Mouse (Mus musculus) heart, embryonic 11.5 days (tissue): ENCODE measurements at regions not wholly inside any gene's neighbourhood (a gene's known extent, or its start where the extent isn't known, plus 50 kb on each side); places are given as distances from the start of the nearest gene placed in this dataset.

Source experiments
- ATAC-seq: fragments of 200-750 bp; cut with Nextera tagmentation; replicated peaks from 2 replicates; pipeline ENCODE4 v1.8.0; 2017; ENCODE audit warnings: moderate library complexity; ENCODE audit not compliant: insufficient number of reproducible peaks, low FRiP score, low TSS enrichment
- H3K27ac ChIP-seq: fragments of 300-500 bp; sonication (generic); 2 replicates; pipeline ENCODE4 v1.5.1; 2014; ENCODE audit warnings: mild to moderate bottlenecking, low read depth, low read length
- H3K27me3 ChIP-seq: fragments of 300-500 bp; sonication (generic); 2 replicates; pipeline ENCODE4 v1.6.1; 2014; ENCODE audit warnings: mild to moderate bottlenecking, low read length, mixed read lengths; ENCODE audit not compliant: control insufficient read depth, insufficient read depth
- H3K36me3 ChIP-seq: fragments of 300-500 bp; sonication (generic); 2 replicates; pipeline ENCODE4 v1.6.1; 2014; ENCODE audit warnings: mild to moderate bottlenecking, low read length, moderate library complexity, mixed read lengths; ENCODE audit not compliant: control insufficient read depth, insufficient read depth
- H3K4me1 ChIP-seq: fragments of 300-500 bp; sonication (generic); 2 replicates; pipeline ENCODE4 v1.6.1; 2014; ENCODE audit warnings: low read length; ENCODE audit not compliant: control insufficient read depth, insufficient read depth
- H3K4me2 ChIP-seq: fragments of 300-500 bp; sonication (generic); 2 replicates; pipeline ENCODE4 v1.6.1; 2014; ENCODE audit warnings: mild to moderate bottlenecking, moderate library complexity
- H3K4me3 ChIP-seq: fragments of 300-500 bp; sonication (generic); 2 replicates; pipeline ENCODE4 v1.5.1; 2014; ENCODE audit warnings: low read depth, low read length
- H3K9ac ChIP-seq: fragments of 300-500 bp; sonication (generic); 2 replicates; pipeline ENCODE4 v1.6.1; 2014; ENCODE audit warnings: mild to moderate bottlenecking, low read depth, low read length, moderate library complexity
- H3K9me3 ChIP-seq: fragments of 300-500 bp; sonication (generic); replicated peaks from 2 replicates; pipeline ENCODE4 v1.6.1; 2016; ENCODE audit warnings: low read length; ENCODE audit not compliant: control insufficient read depth
- WGBS: fragments of 180-500 bp; shearing (Covaris S2); extraction: QIAGEN DNeasy Blood & Tissue Kit; methylation state at CpG from one replicate; pipeline ENCODE4 v1.1.7; 2014; ENCODE audit not compliant: insufficient replicate concordance; 5-methylcytosine and 5-hydroxymethylcytosine counted together

DNA sequence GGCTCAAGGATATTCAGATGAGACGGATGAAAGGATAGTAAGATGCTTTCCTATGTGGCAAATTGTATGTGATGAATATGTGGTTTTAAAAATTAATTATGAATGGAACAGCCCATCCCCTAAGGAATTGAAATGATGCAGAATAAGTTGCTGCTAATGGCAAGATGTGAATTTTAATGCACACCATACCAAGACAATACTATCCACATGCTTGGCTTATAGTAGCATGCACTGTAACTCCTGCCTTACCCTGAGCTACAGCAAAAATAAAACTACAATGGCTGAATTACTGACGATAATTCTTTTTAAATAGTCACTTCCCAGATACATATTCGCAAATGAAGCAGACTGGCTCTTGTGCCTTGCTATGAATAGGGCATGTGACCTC is 699.4 kb downstream of the 1700064H15Rik start:
- Histone ChIP-seq H3K27me3 (no peaks in the 10 kb centered on the region), H3K4me3 (no peak overlapping the region), H3K36me3 (no peaks in the 10 kb centered on the region), H3K9me3 (no peaks in the 10 kb centered on the region), H3K4me1 (no peaks in the 10 kb centered on the region), H3K9ac (no peak overlapping the region), H3K4me2 (no peak overlapping the region), H3K27ac (no peak overlapping the region)
- no peak for ATAC-seq
- WGBS: 78% methylated on average over 3 of the region's 3 CpGs

DNA sequence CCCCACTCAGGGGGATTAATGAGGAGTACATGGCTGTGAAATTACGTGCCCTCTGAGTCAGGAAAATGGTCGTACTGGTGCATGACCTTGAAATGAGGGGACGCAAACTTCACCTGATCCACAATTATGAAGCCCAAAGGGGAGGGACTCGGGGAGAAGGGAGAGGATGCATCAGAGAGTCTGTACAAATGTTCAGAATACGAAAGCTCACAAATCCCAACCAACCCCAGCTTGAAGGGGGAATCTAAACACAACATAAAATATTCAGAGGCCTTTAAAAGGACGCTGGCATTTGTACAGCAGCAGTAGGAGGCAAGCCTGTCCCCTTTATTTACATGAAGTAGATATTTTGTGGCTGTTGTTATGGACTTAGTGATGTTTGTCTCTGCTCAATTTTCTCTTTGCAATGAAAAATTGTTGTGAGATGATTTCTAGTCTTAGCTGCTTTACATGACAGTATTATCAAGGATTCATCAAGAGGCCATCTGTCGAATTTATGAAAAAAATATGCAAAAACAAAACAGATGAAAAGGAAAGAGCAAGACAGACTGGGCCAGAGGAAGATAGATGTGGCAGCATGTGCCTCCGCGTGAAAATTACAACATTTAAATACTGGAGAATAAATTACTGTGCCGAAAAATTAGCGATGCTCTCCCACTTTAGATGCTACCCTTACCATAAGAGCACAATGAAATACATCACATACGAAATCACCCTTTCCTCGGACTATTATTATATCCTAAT is 695.3 kb downstream of the 1700064H15Rik start:
- H3K9me3 ChIP-seq: no peaks in the 10 kb centered on the region
- WGBS: 74% methylated on average over 13 of the region's 13 CpGs
- no peaks in the 10 kb centered on the region for H3K27me3 ChIP-seq
- H3K36me3 ChIP-seq: no peaks in the 10 kb centered on the region
- no peaks in the 10 kb centered on the region for H3K4me1 ChIP-seq
- no peak overlapping the region for H3K9ac ChIP-seq
- H3K4me3 ChIP-seq: no peak overlapping the region
- no peak overlapping the region for H3K4me2 ChIP-seq
- no peak for ATAC-seq
- no peak overlapping the region for H3K27ac ChIP-seq

DNA sequence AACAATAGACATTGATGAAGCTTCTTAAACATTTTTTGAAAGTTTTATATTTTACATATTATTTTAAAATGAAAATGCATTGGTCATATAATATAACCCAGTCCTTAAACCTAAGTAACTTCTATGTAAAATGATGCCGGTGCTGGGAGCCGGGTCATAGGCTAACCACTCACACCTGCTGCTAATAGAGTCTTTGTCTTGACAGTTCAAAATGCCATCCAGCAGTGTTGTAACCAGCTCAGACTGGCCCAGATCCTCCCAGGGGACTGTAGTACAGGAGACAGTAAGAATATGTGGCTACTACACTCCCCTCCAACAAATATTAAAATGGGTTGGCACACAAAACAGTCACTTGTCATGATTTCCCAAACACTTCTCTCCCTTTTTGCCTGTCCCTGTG is 693.6 kb downstream of the 1700064H15Rik start:
- Histone ChIP-seq H3K9ac (no peak overlapping the region), H3K27ac (no peak overlapping the region), H3K4me2 (no peak overlapping the region), H3K27me3 (no peaks in the 10 kb centered on the region), H3K4me3 (no peak overlapping the region), H3K9me3 (no peaks in the 10 kb centered on the region), H3K36me3 (no peaks in the 10 kb centered on the region), H3K4me1 (no peaks in the 10 kb centered on the region)
- WGBS: 92% methylated on average over 2 of the region's 2 CpGs
- no peak for ATAC-seq

GRCm38 (mm10) chr3:18937333-18938122 is 690.9 kb downstream of the 1700064H15Rik start:
- no peak overlapping the region for H3K9ac ChIP-seq
- no peak overlapping the region for H3K27ac ChIP-seq
- WGBS: 74% methylated on average over 20 of the region's 20 CpGs
- H3K36me3 ChIP-seq: no peaks in the 10 kb centered on the region
- H3K27me3 ChIP-seq: no peaks in the 10 kb centered on the region
- no peaks in the 10 kb centered on the region for H3K4me1 ChIP-seq
- H3K9me3 ChIP-seq: no peaks in the 10 kb centered on the region
- H3K4me3 ChIP-seq: no peak overlapping the region
- ATAC-seq: no peak
- H3K4me2 ChIP-seq: no peak overlapping the region

GRCm38 (mm10) chr3:18941301-18942177 is 686.9 kb downstream of the 1700064H15Rik start:
- H3K27me3 ChIP-seq: no peaks in the 10 kb centered on the region
- 70% methylated on average over 11 of the region's 11 CpGs for WGBS
- H3K36me3 ChIP-seq: no peaks in the 10 kb centered on the region
- H3K9me3 ChIP-seq: no peaks in the 10 kb centered on the region
- H3K27ac ChIP-seq: no peak overlapping the region
- H3K9ac ChIP-seq: no peak overlapping the region
- H3K4me3 ChIP-seq: no peak overlapping the region
- H3K4me1 ChIP-seq: no peaks in the 10 kb centered on the region
- no peak for ATAC-seq
- no peak overlapping the region for H3K4me2 ChIP-seq

DNA sequence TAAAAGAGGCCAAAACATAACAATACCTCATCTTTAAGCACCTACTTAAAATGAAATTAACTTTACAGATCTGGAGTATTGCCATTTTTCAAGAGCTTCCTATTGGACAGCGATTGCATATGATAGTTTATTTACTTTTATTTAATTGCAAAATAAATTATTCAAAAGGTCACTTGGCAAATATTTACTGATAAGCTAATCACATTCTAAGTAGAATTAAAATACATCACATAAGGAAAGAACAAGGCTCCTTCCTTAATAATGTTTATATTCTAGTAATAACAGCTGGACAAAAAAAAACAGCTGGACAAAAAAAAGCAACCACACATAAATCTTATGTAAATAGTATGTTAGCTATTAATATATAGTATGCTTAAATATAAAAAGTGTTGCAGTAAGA is 668.1 kb downstream of the 1700064H15Rik start:
- Histone ChIP-seq H3K4me3 (no peak overlapping the region), H3K4me2 (no peak overlapping the region), H3K4me1 (no peaks in the 10 kb centered on the region), H3K9ac (no peak overlapping the region), H3K9me3 (no peaks in the 10 kb centered on the region), H3K36me3 (no peaks in the 10 kb centered on the region), H3K27ac (no peak overlapping the region), H3K27me3 (no peaks in the 10 kb centered on the region)
- WGBS: 72% methylated on average over 1 of the region's 1 CpGs
- ATAC-seq: no peak

GRCm38 (mm10) chr3:18988662-18989061 is 639.8 kb downstream of the 1700064H15Rik start:
- no peak overlapping the region for H3K9ac ChIP-seq
- 80% methylated on average over 3 of the region's 3 CpGs for WGBS
- no peaks in the 10 kb centered on the region for H3K27me3 ChIP-seq
- no peak for ATAC-seq
- no peak overlapping the region for H3K4me2 ChIP-seq
- H3K27ac ChIP-seq: no peak overlapping the region
- H3K4me1 ChIP-seq: no peaks in the 10 kb centered on the region
- H3K4me3 ChIP-seq: no peak overlapping the region
- H3K36me3 ChIP-seq: no peaks in the 10 kb centered on the region
- no peaks in the 10 kb centered on the region for H3K9me3 ChIP-seq

DNA sequence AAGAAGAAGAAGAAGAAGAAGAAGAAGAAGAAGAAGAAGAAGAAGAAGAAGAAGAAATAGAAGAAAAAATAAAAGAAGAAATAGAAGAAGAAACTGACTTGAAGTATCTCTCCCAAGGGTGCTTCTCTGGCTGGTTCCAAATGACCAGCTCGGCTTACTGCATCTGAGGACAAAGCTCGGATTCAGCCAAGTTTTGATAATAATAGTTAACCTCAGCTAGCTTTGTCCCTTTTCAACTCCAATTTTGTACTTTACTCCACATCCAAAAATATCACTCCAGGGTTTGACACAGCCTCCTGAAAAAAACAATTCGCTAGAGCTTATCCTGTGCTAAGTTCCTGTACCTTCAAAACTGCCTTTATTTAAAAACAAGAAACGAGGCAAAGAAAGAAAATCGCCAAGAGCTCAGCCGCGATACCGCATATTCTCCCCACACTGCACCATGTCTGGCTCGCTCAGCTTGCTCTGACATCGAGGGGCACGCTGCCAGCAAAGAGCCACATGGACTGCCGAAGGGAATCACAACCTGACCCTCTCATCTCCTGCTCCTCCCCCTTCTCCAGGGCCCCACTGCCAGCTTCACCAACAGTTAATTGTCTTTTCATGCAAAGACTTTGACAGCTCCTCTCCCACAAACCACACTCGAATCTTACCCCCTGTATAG is 638.8 kb downstream of the 1700064H15Rik start:
- no peak overlapping the region for H3K4me3 ChIP-seq
- no peak overlapping the region for H3K4me2 ChIP-seq
- no peaks in the 10 kb centered on the region for H3K4me1 ChIP-seq
- H3K36me3 ChIP-seq: no peaks in the 10 kb centered on the region
- H3K9me3 ChIP-seq: no peaks in the 10 kb centered on the region
- ATAC-seq: no peak
- no peak overlapping the region for H3K27ac ChIP-seq
- no peaks in the 10 kb centered on the region for H3K27me3 ChIP-seq
- 61% methylated on average over 13 of the region's 13 CpGs for WGBS
- H3K9ac ChIP-seq: no peak overlapping the region
